ENCODE assay signal across 11 mouse cellular contexts in the genomic region with DNA sequence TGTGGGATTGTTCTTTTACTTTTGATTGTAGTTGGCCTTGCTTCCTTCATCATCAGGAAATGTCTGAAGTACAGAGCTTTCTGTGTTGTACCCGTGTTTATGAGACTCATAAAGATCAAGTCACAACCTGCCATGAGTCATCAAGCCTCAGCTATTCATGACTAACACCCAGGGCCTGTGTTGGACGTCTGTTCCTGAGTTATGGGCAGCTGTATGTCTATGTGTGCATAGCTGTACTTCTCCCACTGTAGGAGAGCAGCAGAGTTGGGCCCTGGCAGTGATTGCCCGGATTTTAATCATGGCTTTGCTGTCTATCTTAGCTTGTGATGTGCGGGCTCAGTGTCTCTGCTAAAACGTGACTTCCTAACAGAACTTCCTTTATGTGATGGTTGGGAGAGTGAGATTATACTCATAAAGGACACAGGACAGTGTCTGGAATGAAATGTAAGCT. TPM values are rescaled to one million over a fixed set of nuclear protein-coding genes. Genes with fewer than 3 reads are reported as not detected.
DNase-seq lines count a peak whose midpoint lies in the region; ATAC-seq and TF ChIP-seq lines count a peak whose summit lies in the region.
"Had no signal": no experiment of that assay in that cellular context is flagged by ENCODE, and none has a peak within 500 bp of the region (broad histone marks: within the 10 kb centered on the region; RNA-seq: fewer than 3 reads in every experiment).

No protein-coding gene starts in this region.

- 62% methylated on average over 5 of the region's 5 CpGs for WGBS in heart, embryonic 16.5 days
- 39% methylated on average over 5 of the region's 5 CpGs for WGBS in liver, postnatal 0 days (ENCODE audit: insufficient replicate concordance)

- H3K27ac ChIP-seq in heart, embryonic 16.5 days (ENCODE audit: low read length) = peak overlapping the region; percentile 26; the same call in 1 of the 2 replicates
- H3K27ac ChIP-seq in brown adipose tissue, adult 24 weeks (replicated peaks; ENCODE audit: low read depth, low read length) = peak overlapping the region; percentile 66
- peak overlapping the region; percentile 74; the same call in 1 of the 2 replicates for H3K27ac ChIP-seq in liver, postnatal 0 days (ENCODE audit: low read depth)
- H3K27ac ChIP-seq: hindbrain, embryonic 10.5 days had no signal

- H3K4me3 ChIP-seq in heart, embryonic 16.5 days (ENCODE audit: low read length) = no peak overlapping the region
- no peak overlapping the region for H3K4me3 ChIP-seq in brown adipose tissue, adult 24 weeks (ENCODE audit: insufficient read depth, low read depth, low read length)
- no peak overlapping the region for H3K4me3 ChIP-seq in liver, postnatal 0 days (ENCODE audit: low read depth, low read length)
- H3K4me3 ChIP-seq: hindbrain, embryonic 10.5 days had no signal

- H3K9ac ChIP-seq in heart, embryonic 16.5 days (ENCODE audit: low read length) = no peak overlapping the region
- no peak overlapping the region; the same call in 1 of the 2 replicates for H3K9ac ChIP-seq in liver, postnatal 0 days (replicated peaks)
- H3K9ac ChIP-seq: forebrain, postnatal 0 days had no signal

- H3K4me2 ChIP-seq in heart, embryonic 16.5 days (ENCODE audit: low read depth, low read length) = no peak overlapping the region
- 0 out of 2 replicates have a peak overlapping the region, but pooled peaks have one; percentile 13 for H3K4me2 ChIP-seq in liver, postnatal 0 days (ENCODE audit: low read depth, low read length)

- 0 out of 2 replicates have a peak, but pooled peaks have one; percentile 12 for TF ChIP-seq EP300 in liver, postnatal 0 days (IDR thresholded peaks at IDR 0.05; ENCODE audit: low read depth)

- H3K36me3 ChIP-seq in heart, embryonic 16.5 days (ENCODE audit: control insufficient read depth, insufficient read depth) = peaks cover 55% of the 10 kb centered on the region
- peaks cover 76% of the 10 kb centered on the region for H3K36me3 ChIP-seq in liver, postnatal 0 days (replicated peaks; ENCODE audit: insufficient read depth, low read length)

- no peak for TF ChIP-seq CTCF in liver, postnatal 0 days (IDR thresholded peaks at IDR 0.05; ENCODE audit: low read depth)

- no peaks in the 10 kb centered on the region for H3K4me1 ChIP-seq in heart, embryonic 16.5 days (ENCODE audit: control insufficient read depth, insufficient read depth, low read length)
- peaks cover 2% of the 10 kb centered on the region; the same call in 1 of the 2 replicates for H3K4me1 ChIP-seq in brown adipose tissue, adult 24 weeks (ENCODE audit: control insufficient read depth, insufficient read depth, insufficient read length, low read length)
- 0 out of 2 replicates have a peak, but pooled peaks cover 6% of the 10 kb centered on the region for H3K4me1 ChIP-seq in liver, postnatal 0 days (ENCODE audit: insufficient read depth)
- H3K4me1 ChIP-seq: hindbrain, embryonic 10.5 days had no signal

- no peak for ATAC-seq in heart, embryonic 16.5 days (replicated peaks; ENCODE audit: extremely low read depth, insufficient read depth, low FRiP score)
- peak; percentile 65 for ATAC-seq in CD4-positive, CD25-positive, alpha-beta regulatory T cell, adult 4 months
- ATAC-seq in liver, postnatal 0 days = peak; percentile 57
- ATAC-seq: forebrain, postnatal 0 days had no signal

- H3K9me3 ChIP-seq in heart, embryonic 16.5 days (replicated peaks; ENCODE audit: control insufficient read depth, low read length) = no peaks in the 10 kb centered on the region
- no peaks in the 10 kb centered on the region for H3K9me3 ChIP-seq in liver, postnatal 0 days (ENCODE audit: low read length)
- H3K9me3 ChIP-seq: hindbrain, embryonic 10.5 days had no signal

- no peaks in the 10 kb centered on the region for H3K27me3 ChIP-seq in heart, embryonic 16.5 days (ENCODE audit: control insufficient read depth, insufficient read depth, low read length)
- no peaks in the 10 kb centered on the region for H3K27me3 ChIP-seq in liver, postnatal 0 days (ENCODE audit: insufficient read depth, low read length)

- no peak for DNase-seq in heart, postnatal 14 days
- no peak for DNase-seq in liver, postnatal 0 days
- DNase-seq in layer of hippocampus, postnatal 10 days (ENCODE audit: low spot score in 2 of 2) = no peak
- DNase-seq in thymus, postnatal 10 days (ENCODE audit: low spot score in 2 of 2) = no peak
- no peak for DNase-seq in left cerebral cortex, adult 8-10 months (ENCODE audit: low spot score in 2 of 2)
- DNase-seq: forebrain, postnatal 0 days had no signal

- intact Hi-C loops in heart, postnatal 14 days (cut with DNase I) = no loop called here

RNA-seq across cellular contexts. Expression of a gene that starts 31.3 kb away (rescaled TPM):
- 39.2 and 42.0 TPM in 2 replicates for polyA plus RNA-seq in heart, embryonic 16.5 days (2015; fragmentation: Nextera tagmentation; extraction: Ambion mirVana)
- 10 to 100 TPM; 64.7 to 70.4 TPM for total RNA-seq in heart, postnatal 14 days (2021)
- polyA plus RNA-seq in CD4-positive, CD25-positive, alpha-beta regulatory T cell, adult 4 months (2017; shearing (Covaris generic)) = 100 to 1,000 TPM; 158 to 204 TPM
- polyA plus RNA-seq in brown adipose tissue, adult 24 weeks (2012; ENCODE audit: insufficient read depth, insufficient read length, missing spikeins) = 43.9 and 53.5 TPM in 2 replicates
- 29.6 and 30.2 TPM in 2 replicates for polyA plus RNA-seq in liver, postnatal 0 days (2015; fragmentation: Nextera tagmentation; extraction: Ambion mirVana)
- 10 to 100 TPM; 32.7 to 32.9 TPM for total RNA-seq in layer of hippocampus, postnatal 10 days (2021)
- 10 to 100 TPM; 22.7 to 37.5 (median 25.6) TPM for total RNA-seq in left cerebral cortex, adult 8-10 months (2022)

RNA-seq across cellular contexts. Expression of a gene that starts 46.8 kb away (rescaled TPM):
- not detected in 2 replicates for polyA plus RNA-seq in heart, embryonic 16.5 days (2015; fragmentation: Nextera tagmentation; extraction: Ambion mirVana)
- not detected for total RNA-seq in heart, postnatal 14 days (2021)
- polyA plus RNA-seq in CD4-positive, CD25-positive, alpha-beta regulatory T cell, adult 4 months (2017; shearing (Covaris generic)) = under 1 TPM in 1 of 2 experiments, not detected in 1; 0.16 TPM
- polyA plus RNA-seq in brown adipose tissue, adult 24 weeks (2012; ENCODE audit: insufficient read depth, insufficient read length, missing spikeins) = 8.6 and 11.0 TPM in 2 replicates
- not detected in 2 replicates for polyA plus RNA-seq in liver, postnatal 0 days (2015; fragmentation: Nextera tagmentation; extraction: Ambion mirVana)
- under 1 TPM in 1 of 2 experiments, not detected in 1; 0.23 TPM for total RNA-seq in layer of hippocampus, postnatal 10 days (2021)
- total RNA-seq in left cerebral cortex, adult 8-10 months (2022) = not detected
- total RNA-seq: forebrain, postnatal 0 days; left cerebral cortex, postnatal 25 days had no signal
- polyA plus RNA-seq: hindbrain, embryonic 10.5 days had no signal

RNA-seq across cellular contexts. Expression of a gene that starts 52.6 kb away (rescaled TPM):
- 24.6 and 26.0 TPM in 2 replicates for polyA plus RNA-seq in heart, embryonic 16.5 days (2015; fragmentation: Nextera tagmentation; extraction: Ambion mirVana)
- 10 to 100 TPM in 1 of 2 experiments, 1 to 10 TPM in 1; 9.1 to 11.1 TPM for total RNA-seq in heart, postnatal 14 days (2021)
- 100 to 1,000 TPM; 197 to 203 TPM for polyA plus RNA-seq in CD4-positive, CD25-positive, alpha-beta regulatory T cell, adult 4 months (2017; shearing (Covaris generic))
- polyA plus RNA-seq in brown adipose tissue, adult 24 weeks (2012; ENCODE audit: insufficient read depth, insufficient read length, missing spikeins) = 9.9 and 15.4 TPM in 2 replicates
- polyA plus RNA-seq in liver, postnatal 0 days (2015; fragmentation: Nextera tagmentation; extraction: Ambion mirVana) = 21.6 and 21.8 TPM in 2 replicates
- total RNA-seq in layer of hippocampus, postnatal 10 days (2021) = 1 to 10 TPM; 4.9 to 5.3 TPM
- 1 to 10 TPM; 2.0 to 4.2 (median 3.1) TPM for total RNA-seq in left cerebral cortex, adult 8-10 months (2022)
